Comparison of ENCODE assay signal across 23 mouse cellular contexts in the genomic region with DNA sequence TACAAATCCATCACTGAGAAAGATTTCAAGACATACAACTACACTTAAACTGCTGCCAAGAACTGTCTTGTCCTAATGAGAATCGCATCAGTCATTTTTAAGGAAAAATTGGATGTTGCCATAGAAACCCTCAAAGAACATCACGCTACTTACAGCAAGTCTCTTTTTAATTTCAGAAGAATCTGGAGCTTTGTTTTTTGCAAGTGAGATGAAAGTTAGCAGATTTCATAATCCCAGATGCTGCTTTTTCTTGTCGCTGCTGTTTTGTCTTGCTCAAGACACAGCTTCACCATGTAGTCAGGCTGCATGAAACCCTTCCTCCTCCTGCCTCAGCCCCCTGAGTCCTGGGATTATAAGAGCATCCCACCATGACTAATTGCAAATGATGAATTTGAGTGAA.
A peak's percentile ranks its signal among the peaks of the same experiment; 100 is the strongest.
DNase-seq lines count a peak whose midpoint lies in the region; TF ChIP-seq lines count a peak whose summit lies in the region.
"Had no signal": no experiment of that assay in that cellular context is flagged by ENCODE, and none has a peak within 500 bp of the region (broad histone marks: within the 10 kb centered on the region; RNA-seq: fewer than 3 reads in every experiment).

No protein-coding gene starts in this region.

- H3K27ac ChIP-seq in left cerebral cortex, adult 2 months: peak overlapping the region; percentile 81
- H3K27ac ChIP-seq in cortical plate, adult 2 months (ENCODE audit: insufficient read depth, low read length): peak overlapping the region; percentile 85
- H3K27ac ChIP-seq: forebrain, embryonic 13.5 days; hindbrain, embryonic 14.5 days; limb, embryonic 13.5 days; lung, embryonic 15.5 days; midbrain, embryonic 10.5 days; midbrain, embryonic 15.5 days; neural tube, embryonic 15.5 days had no signal

- no peak overlapping the region for H3K4me3 ChIP-seq in left cerebral cortex, adult 2 months
- H3K4me3 ChIP-seq in cortical plate, adult 2 months (ENCODE audit: insufficient read depth, low read length): no peak overlapping the region
- H3K4me3 ChIP-seq: forebrain, embryonic 13.5 days; heart, embryonic 12.5 days; limb, embryonic 13.5 days; lung, embryonic 15.5 days; midbrain, embryonic 10.5 days; midbrain, embryonic 15.5 days; neural tube, embryonic 15.5 days had no signal

- peak; percentile 28 to 49 for DNase-seq in frontal cortex, adult 2 months (ENCODE audit: extremely low spot score in 1 of 2, low spot score in 1 of 2)
- no peak for DNase-seq in frontal cortex, postnatal 14 days (ENCODE audit: low spot score in 2 of 2)
- DNase-seq in left cerebral cortex, adult 2 months (ENCODE audit: extremely low spot score in 1 of 2, low spot score in 2 of 2): no peak
- DNase-seq in left cerebral cortex, adult 11 months (ENCODE audit: low spot score): no peak
- DNase-seq in brain, adult 2 months (ENCODE audit: low read depth, low spot score): peak; percentile 81
- DNase-seq in adrenal gland, postnatal 25 days: no peak
- DNase-seq: adrenal gland, postnatal 10 days; cerebellum, adult 2 months; cerebellum, postnatal 14 days; gastrocnemius, postnatal 25 days; heart, adult 18-20 months; kidney, adult 9 months; kidney, postnatal 10 days; retina, postnatal 1 day had no signal

- TF ChIP-seq POLR2A in cortical plate, adult 2 months (IDR thresholded peaks at IDR 0.05; ENCODE audit: extremely low read depth, insufficient read depth, low read length): no peak

- no peak for TF ChIP-seq CTCF in left cerebral cortex, adult 2 months (IDR thresholded peaks at IDR 0.05)
- no peak for TF ChIP-seq CTCF in cortical plate, adult 2 months (IDR thresholded peaks at IDR 0.05; ENCODE audit: extremely low read depth, insufficient read depth, low read length)

- intact Hi-C loops in left cerebral cortex, adult 2 months (cut with DNase I): loop anchor here (5.0 kb wide), 2 partner anchors 174 to 634 kb away; no protein-coding TSS in a partner anchor

- peaks cover 10% of the 10 kb centered on the region for H3K4me1 ChIP-seq in cortical plate, adult 2 months (ENCODE audit: control insufficient read depth, insufficient read depth, low read length)
- H3K4me1 ChIP-seq: heart, embryonic 12.5 days; lung, embryonic 15.5 days; midbrain, embryonic 15.5 days; neural tube, embryonic 15.5 days had no signal

Comparison
In these comparisons a context has a peak if more than half of its experiments do, and no peak if none do; other contexts are left out.
1. DNase-seq: peak in frontal cortex, adult 2 months (2 of 2) and brain, adult 2 months (single experiment); none in frontal cortex, postnatal 14 days (0 of 2), left cerebral cortex, adult 2 months (0 of 2), left cerebral cortex, adult 11 months (single experiment) and adrenal gland, postnatal 25 days (single experiment).